Mouse (Mus musculus): ENCODE measurements around the gene Dzip1.
A peak's percentile ranks its signal among the peaks of the same experiment; 100 is the strongest.

The Dzip1 gene

DNA sequence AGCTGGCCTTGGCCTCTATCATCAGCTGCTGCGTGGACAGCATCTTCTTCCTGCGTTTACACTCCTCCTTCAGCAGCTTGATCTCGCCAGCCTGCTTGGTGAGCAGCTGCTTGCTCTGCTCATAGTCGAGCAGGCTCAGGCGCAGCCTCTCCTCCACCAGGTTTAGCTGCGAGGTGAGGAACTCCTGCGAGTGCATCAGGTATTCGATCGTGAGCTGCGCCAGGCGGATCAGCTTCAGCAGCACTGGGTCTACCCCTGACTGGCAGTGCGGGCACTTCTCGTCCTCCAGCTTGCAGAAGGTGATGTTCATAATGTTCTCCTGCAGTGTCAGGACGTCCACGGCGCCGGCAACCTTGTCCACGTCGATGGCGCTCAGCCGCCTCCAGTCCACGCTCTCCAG is 3.0 kb downstream of the Dzip1 start:
- no peak for DNase-seq

DNA sequence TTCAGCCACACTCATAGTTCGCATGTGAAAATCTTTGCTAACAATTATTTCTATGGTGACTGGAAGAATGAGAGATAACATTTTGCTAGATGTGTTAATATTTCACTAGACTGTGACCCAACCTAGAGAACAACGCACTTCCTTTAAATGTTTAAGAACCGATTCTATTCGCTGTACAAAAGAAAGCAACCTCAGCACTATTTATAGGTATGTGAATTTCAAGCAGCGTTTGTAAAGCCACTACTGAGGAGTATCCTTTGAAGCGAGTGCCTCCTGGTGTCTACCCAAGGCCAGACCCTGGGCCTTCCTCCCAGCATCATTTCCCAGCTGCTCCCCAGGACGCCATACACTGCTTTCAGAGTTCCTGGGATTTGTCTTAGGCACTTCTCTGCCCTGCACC is 4.6 kb downstream of the Dzip1 start:
- DNase-seq = no peak

DNA sequence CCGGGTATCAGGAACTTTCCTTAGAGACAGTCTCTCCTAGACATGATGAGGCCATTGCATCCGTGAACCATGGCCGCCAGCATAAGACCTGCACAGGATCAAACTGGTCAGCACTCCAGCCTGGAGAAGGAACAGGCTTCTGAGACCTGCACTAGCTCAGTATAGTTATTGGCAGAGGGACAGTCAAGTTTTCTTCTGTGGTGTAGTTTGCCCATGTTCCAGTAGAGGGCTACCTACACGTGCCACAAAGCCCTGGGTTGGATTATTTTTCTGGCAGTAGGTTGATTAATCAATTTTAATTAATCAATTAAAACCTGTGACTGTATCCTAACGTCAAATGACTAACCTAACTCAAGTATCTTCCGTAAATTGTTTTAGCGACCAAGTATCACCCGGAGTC is 6.2 kb downstream of the Dzip1 start:
- DNase-seq = peak; percentile 33

DNA sequence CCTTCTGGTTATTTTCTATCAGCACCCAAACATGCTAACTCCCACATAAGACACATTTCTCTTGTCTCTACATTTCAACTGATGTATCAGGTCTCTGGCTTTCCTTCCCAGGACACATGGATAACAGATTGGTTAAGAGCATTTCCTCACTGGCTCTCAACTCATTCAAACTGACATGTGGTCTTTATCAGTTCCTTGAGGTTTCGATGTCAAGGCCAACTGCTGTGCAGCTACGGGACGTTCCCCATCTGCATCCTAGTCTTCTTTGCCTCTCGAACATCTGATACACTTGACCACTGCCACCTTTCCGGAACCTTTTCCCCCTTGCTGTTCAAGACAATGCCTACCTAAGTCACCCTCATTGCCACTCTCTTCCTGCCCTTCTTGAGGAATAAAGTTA is 11.6 kb downstream of the Dzip1 start:
- DNase-seq = no peak

DNA sequence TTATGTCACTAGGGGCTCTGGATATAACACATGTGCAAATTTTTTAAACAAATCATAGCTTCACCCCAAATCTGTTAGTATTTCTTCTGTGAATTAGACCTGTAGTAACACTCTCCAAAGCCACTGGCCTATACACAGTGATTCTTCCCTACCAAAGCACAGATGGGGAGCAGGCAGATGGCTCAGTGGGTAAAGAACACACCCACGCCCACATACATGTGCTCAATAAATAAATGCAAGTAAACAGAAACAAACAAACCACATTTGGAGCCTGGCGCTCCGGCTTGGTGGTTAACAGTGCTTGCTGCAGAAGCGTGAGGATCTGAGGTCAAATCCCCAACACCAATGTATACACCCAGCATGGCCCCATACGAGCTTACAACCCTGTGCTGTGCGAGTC is 13.7 kb downstream of the Dzip1 start:
- no peak for DNase-seq

DNA sequence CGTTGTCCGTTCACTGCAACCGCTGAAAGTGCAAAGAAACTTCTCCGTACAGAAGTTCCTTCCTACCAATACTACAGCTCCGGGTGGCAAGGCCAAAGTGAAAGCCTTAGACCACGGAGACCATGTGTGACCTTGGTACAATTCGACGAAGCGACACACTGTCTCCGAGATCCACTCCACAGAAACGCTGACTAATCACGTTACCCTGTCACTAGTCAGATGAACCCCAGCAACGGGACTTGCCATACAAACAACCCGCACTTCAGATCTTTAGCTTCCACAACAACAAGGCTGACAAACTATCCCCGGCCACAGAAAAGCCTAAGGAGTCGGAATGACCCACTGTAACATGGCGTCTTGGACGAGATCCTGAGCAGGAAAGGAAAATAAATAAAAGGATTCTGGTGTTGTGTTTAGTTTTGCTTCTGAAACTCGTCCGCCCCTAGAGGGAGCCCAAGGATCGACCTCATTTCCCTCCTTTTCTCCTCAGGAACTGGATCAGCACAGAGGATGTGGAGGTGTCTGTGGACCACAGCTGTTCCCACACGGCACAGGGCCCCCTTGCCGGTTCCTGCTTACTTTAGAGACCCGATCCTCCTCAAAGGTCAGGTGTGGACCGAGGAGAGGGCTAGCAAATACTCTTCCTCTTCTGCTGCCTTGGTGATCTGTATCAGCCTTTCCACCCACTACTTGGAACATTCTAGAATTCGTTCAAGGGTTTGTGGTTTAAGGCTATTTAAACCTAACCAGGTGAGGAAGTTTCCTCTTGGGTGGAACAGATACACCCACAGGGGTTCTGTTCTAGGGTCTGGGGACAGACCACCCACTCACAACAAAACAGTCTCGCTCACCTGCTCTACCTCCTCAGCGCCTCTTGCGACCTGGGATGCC is 14.7 kb downstream of the Dzip1 start:
- DNase-seq = peak; percentile 47

DNA sequence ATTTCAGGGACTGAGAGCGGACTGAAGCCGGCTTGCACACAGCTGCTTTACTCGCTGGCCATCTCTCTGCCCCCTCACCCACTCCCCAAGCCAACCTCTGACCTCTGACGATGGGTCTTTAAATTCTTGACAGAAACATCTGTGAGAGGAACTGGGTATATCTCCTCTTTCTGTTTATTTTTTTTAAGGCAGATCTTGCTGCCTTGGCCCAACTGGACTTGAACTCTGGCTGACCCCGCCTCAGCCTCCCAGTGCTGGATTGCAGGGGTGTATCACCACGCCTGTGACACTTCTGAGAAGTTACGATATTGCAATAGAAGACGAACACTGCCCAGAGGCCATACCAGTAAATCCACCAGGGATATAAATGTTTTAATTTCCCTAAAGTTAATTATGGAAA is 15.4 kb downstream of the Dzip1 start:
- no peak for DNase-seq

DNA sequence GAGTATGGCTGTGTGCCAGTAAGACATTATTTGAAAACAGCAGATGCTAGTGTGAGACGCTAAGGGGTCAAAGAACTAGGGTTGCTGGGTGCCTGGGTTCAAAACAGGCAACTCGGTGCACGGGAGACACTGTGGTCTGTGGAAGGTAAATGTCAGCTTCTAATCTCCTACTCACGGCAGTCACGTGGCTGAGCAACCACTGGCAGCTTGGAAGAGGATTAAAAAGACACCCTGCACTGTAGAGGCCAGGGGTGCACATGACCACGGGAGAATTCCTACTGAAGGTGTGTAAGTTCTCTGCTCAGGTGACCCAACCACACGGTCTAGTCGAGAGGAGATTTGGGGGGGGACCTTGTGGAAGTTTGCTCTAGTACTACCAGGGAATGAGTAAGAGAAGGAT is 17.7 kb downstream of the Dzip1 start:
- no peak for DNase-seq

DNA sequence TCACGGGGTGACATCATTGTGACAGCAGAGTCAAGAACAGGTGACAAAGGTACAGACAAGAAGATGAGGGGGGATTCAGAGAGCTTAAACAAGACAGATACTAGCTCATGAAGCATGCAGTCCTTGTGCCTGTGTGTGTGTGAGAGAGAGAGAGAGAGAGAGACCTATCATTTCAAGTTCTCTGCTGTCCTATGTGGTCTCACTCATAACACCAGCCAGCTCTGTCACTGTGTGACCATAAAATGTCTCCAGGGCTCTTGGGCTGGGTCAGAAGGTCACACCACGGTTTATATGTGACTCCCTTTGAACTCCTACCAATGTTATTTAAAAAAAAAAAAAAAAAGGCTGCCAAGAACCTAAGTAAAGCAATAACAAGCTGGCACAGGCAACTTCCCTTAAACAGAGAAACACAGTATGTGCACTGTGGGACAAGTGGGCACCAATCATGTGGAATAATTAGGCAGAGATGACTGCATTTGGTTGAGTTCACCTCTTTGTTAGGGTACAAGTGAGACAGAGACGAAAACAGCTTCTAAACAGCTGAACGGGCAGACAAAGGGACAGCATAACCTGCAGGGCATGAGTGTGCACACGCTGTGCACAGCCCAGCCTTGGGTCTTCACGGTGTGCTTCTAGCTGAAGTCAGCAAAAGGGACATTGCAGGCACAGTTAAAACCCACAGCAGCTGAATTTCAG is 21.2 kb downstream of the Dzip1 start:
- no peak for DNase-seq

DNA sequence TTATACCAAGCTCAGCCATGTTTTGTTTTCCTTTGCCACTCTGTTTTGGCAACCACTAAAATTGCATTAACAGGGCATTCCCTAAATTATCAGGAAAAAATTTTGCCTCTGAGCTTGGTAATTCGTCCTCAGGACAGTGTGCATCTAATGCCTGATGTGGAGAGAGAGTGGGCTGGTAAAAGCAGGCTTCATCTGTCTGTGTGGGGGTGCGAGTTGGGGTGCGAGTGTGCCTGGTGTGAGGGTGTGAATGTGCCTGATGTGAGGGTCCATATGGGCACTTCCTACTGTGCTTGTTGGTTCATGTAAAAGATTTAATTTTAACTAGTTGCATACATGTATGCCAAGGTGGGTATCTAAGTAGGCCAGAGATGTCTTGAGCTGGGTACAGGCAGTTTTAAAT is 21.9 kb downstream of the Dzip1 start:
- DNase-seq = no peak

DNA sequence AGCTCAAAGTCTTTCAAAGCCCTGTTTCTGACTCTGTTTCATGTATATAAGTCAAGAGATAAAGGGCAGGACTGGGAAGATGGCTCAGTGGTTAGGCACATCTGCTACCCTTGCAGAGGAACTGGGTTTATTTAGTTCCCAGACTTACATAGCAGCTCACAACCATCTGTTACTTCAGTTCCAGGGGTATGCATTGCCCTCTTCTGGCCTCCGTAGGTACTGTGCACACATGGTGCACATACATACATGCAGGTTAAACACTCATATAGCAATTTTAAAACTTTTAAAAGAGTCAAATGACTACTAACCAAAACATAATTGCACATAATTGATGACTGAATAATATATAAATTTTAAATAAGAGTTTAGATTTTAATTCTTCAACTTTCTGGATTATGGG is 24.3 kb downstream of the Dzip1 start:
- no peak for DNase-seq

DNA sequence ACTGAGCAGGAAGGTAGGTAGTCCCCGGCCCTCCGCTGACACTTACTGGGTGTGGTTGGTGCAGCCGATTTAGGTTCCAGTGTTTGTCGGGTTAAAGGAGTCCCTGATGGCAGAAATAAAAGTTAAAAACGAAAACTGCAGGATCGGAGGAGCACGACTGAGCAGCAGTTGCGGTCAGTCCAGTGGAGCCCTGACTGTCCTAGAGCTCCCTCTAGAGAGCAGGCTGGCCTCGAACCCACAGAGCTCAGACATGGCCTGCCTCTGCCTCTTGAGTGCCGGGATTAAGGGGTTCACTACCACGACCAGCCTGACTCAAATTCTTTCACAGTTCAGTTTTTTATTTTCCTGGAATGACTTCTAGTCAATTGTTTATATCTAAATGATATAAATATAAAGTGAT is 25.3 kb downstream of the Dzip1 start:
- DNase-seq = no peak

DNA sequence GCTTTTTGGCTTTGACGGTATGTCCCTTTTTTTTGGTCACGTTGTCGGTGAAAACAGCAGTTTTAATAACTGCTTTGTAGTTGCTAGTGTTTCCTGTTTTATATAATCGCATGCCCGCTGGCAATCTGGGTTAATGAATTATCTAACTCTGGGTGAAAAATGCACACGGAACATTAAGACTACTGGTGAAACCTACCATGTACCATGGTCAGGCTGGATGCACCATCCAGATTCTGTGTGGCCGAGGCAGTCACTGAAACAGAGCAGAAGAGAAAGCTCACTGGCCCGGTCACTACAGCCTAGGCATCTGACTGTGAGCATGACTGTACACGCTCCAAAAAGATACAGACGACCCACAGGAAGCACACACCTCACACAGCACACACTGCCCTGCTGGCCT is 29.6 kb downstream of the Dzip1 start:
- DNase-seq = no peak

DNA sequence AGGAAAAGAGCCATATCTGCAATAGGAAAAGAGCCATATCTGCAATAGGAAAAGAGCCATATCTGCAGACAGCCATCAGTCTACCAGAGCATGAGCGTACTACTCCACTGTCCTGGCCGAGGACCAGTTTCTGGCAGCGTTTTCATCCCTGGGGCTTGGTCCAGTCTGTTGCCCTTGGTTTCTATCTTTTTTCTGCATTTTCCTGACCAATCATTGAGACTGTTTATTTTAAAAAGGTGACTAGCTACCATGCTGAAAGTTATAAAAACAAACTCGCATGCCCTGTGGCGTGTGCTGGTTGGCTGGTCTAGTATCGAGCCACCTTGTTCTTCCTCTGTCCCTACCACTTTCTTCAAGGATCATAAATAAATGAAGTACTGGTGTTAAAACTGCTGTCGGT is 30.0 kb downstream of the Dzip1 start:
- DNase-seq = no peak

DNA sequence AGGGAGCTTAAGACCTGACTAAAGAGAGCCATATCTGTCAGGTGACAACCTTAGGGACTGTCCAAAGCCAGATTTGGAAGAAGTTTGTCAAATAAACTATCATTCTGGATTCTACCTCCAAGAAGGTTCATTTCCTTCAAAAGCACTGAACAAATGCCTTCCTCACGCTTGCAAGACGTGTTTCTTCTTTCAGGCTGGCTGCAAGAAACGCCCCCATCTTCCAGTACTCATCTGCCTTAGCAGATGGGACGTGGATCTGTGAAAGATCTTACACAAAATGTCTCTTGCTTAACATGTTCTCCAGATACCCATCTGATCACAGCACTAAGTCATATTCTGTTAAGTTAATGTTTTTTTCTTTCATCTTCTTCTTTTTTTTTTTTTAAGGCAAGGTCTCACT is 35.2 kb downstream of the Dzip1 start:
- DNase-seq = no peak

DNA sequence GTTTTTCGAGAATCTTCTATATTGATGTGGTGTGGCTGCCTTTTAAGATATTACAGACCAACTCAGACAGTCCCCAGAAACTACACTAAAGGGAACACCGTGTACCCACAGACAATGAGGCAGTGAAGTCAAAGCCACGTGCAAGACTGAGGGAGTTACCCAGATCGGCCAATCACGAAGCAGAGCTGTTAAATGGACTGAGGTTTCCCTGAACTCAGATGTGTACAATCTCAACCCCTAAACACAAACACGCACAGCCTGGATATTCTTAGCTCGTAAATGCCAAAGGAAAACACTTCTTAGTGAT is 41.1 kb downstream of the Dzip1 start:
- DNase-seq = no peak

DNA sequence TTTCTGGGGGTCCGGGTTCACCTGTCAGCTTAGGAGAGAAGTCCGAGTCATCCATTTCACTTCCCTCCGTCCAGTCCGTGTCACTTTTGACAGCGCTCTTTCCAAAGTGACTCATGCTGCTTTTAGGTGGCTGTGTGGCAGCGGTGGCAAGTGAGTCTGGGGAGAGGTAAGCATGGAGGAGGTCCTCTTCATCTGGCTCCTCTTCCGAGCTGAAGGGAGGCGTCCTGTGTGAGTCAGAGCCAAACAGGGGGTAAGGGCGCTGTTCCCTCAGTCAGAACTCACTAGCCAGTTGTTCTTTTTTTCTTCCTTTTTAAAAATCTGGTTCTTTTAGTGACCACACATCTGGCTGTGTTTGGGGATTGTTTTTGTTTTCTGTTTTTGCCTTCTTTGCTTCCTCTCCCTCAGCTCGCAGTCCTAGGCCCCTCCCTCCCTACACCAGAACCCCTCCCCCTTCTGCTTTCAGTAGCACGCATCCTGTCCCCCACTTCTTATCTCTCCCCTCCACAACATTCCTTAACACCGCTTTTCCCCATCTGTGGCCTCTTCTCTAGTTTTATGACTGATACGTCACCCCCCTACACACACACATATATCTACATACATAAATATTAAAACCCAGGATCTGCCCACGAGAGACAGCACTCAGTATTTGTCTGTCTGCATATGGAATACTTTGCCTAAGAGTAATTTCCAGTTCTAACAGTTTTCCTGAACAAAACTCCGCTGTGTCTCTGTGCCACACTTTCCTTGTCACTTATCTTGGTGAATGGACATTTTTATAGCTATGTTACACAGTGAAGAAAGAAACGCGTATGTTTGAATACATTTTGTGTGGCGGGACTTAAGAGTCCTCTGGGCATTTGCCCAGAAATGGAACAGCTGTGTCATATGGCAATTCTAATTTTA is 41.7 kb downstream of the Dzip1 start:
- no peak for DNase-seq

DNA sequence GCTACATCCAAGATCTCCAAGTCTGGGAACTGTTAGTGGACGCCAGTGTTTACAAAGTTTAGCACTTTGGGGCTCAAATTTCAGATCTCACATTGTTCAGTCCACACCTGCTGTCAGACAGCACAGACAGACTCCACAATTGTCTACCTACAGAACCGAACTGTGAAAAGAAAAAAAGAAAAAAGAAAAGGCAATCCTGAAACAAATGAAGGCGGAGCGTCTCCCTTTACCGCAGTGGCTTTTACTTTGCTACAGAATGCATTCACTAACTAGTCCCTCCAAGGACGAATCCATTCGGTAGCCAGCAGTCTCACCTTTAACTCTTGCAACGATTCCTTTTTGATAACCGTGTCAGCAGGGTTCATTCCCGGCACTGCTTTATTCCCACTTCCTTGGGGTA is 44.6 kb downstream of the Dzip1 start:
- DNase-seq = no peak

DNA sequence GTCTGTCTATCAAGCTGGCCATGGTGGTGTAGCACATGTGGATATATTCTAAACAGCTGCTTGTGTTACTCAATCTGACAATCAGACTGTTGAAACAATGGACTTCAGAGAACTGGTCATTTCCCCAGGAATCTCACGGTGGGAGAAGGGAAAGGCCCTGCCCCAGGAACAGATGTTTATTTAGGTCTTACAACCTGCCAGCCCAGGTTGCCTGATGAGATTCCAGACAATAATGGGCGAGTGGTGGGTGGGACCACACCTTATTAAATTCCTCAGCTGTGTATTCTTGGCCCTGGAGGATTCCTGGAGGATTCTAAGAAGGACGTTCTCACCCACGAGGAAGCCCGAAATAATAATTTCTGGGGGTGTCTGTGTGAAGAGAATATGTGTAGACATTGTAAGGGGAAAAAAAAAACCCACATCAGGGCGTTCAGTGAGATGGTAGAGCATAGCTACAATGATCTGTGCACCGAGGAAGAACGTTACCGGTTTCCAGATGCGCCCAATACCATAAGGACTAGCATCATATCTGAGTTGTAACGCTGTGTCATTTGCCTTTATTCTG is 46.8 kb downstream of the Dzip1 start:
- DNase-seq = no peak

DNA sequence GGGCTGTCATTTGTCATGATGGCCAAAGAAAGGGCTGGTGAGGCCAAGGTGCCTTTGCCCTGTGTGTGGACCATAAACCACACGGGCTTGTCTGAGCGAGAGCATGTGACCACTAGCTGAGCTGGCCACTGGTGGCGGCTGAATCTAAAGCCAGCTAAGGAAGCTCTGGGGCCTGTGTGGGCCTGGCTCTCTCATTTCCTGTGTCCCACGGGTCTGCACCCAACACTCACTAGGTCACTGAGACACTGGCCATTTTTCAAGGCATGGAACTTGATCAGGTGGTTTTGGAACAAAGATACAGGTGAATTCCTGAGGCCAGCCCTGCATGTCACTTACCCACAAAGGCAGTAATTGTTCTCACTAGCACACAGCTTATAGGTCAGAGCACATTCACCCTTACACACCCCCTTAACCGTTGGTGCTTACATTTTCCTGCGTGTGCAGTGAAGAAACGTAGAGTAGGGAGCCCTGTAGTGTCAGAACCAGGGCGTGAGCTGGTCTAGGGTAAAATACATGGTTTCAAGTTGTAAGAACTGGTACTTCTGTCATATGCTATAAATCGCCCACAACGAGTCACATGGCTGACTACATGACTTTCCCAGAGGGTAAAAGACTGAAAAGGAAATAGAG is 50.4 kb downstream of the Dzip1 start:
- DNase-seq = no peak

DNA sequence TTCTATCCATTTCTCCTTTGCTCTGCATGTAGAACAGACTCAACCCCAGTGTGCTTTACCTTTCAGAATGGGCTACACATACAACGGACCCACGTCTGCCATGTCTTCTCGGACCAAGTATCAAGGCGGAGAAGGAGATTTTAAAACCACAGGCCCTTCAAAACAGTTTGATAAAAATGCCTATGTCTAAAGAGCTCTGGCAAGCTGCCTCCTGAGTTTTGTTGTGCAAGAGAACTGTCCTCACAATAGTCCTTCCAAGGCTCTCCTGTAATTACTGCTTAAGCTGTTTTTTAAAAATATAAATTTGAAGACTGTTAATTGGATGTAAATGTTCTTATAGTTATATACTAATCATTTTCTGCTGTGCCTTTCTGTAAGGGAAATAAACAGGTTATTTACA is 51.1 kb downstream of the Dzip1 start:
- no peak for DNase-seq

DNA sequence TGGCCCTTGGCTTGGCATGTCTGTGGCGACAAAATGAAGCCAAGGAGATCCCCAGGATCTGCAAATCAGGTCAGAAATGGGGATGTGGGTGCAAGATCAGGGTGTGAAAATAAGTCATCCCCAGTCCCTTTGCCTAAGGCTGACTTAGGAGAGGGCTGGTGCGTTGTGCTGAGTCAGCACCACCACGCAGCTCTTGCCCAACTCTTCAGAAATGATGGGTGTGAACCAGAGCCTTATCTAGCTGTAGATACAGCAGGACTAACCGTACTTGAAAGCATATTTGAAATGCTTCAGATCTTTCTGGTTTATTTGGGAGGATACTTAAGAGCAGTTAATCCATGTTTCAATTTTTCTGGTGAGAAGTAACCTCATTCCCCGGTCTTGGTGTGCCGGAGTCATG is 55.5 kb downstream of the Dzip1 start:
- DNase-seq = no peak

All from cerebellum, adult 9-11 months (tissue).